Mouse (Mus musculus) forebrain, embryonic 13.5 days (tissue): ENCODE measurements around the gene Tspan6. TPM values are rescaled to one million over a fixed set of nuclear protein-coding genes. Genes with fewer than 3 reads are reported as not detected.

Experiments used
- ATAC-seq: fragments of 200-750 bp; cut with Nextera tagmentation; 2 replicates; pipeline ENCODE4 v1.8.0; 2017
- H3K27ac ChIP-seq: fragments of 300-500 bp; sonication (generic); 2 replicates; pipeline ENCODE4 v1.5.1; 2015; ENCODE audit warnings: inconsistent platforms, mild to moderate bottlenecking, moderate library complexity
- H3K27me3 ChIP-seq: fragments of 300-500 bp; sonication (generic); 2 replicates; pipeline ENCODE4 v1.6.1; 2015; ENCODE audit warnings: mild to moderate bottlenecking, inconsistent platforms
- H3K36me3 ChIP-seq: fragments of 300-500 bp; sonication (generic); 2 replicates; pipeline ENCODE4 v1.6.1; 2015; ENCODE audit warnings: mild to moderate bottlenecking, inconsistent platforms; ENCODE audit not compliant: poor library complexity, severe bottlenecking
- H3K4me1 ChIP-seq: fragments of 300-500 bp; sonication (generic); 2 replicates; pipeline ENCODE4 v1.6.1; 2015; ENCODE audit warnings: inconsistent platforms
- H3K4me2 ChIP-seq: fragments of 300-500 bp; sonication (generic); 2 replicates; pipeline ENCODE4 v1.6.1; 2015; ENCODE audit warnings: inconsistent platforms, mild to moderate bottlenecking, moderate library complexity
- H3K4me3 ChIP-seq: fragments of 300-500 bp; sonication (generic); 2 replicates; pipeline ENCODE4 v1.5.1; 2015; ENCODE audit warnings: mild to moderate bottlenecking, inconsistent platforms
- H3K9ac ChIP-seq: fragments of 300-500 bp; sonication (generic); 2 replicates; pipeline ENCODE4 v1.6.1; 2015; ENCODE audit warnings: mild to moderate bottlenecking, inconsistent platforms
- H3K9me3 ChIP-seq: fragments of 300-500 bp; sonication (generic); replicated peaks from 2 replicates; pipeline ENCODE4 v1.6.1; 2016; ENCODE audit warnings: inconsistent platforms
- WGBS: fragments of 180-500 bp; shearing (Covaris S2); methylation state at CpG from one replicate; pipeline ENCODE4 v1.1.7; 2015; 5-methylcytosine and 5-hydroxymethylcytosine counted together
- polyA plus RNA-seq: library from polyadenylated mRNA; unstranded; fragments of >200 nt; fragmentation: Nextera tagmentation; extraction: Ambion mirVana; gene quantifications from 2 replicates; pipeline ENCODE4 v1.2.1, GENCODE M21; 2015

The Tspan6 gene
- polyA plus RNA-seq, 1 experiment from 2014 or later = 229 TPM

GRCm38 (mm10) chrX:133887308-133887707 lies 10.9 kb downstream of the Tspan6 start:
- ATAC-seq = no peak
- Histone ChIP-seq H3K4me1 (no peaks in the 10 kb centered on the region), H3K27ac (no peak overlapping the region), H3K27me3 (no peaks in the 10 kb centered on the region), H3K4me2 (no peak overlapping the region), H3K9me3 (no peaks in the 10 kb centered on the region), H3K9ac (no peak overlapping the region), H3K36me3 (peaks cover 20% of the 10 kb centered on the region), H3K4me3 (no peak overlapping the region)
- 93% methylated on average over 3 of the region's 3 CpGs for WGBS

GRCm38 (mm10) chrX:133869743-133870142 lies 28.5 kb downstream of the Tspan6 start:
- no peak overlapping the region for H3K9ac ChIP-seq
- H3K27me3 ChIP-seq = no peaks in the 10 kb centered on the region
- H3K4me3 ChIP-seq = no peak overlapping the region
- WGBS = 95% methylated on average over 6 of the region's 6 CpGs
- H3K4me1 ChIP-seq = no peaks in the 10 kb centered on the region
- no peaks in the 10 kb centered on the region for H3K36me3 ChIP-seq
- H3K9me3 ChIP-seq = no peaks in the 10 kb centered on the region
- no peak for ATAC-seq
- no peak overlapping the region for H3K4me2 ChIP-seq
- no peak overlapping the region for H3K27ac ChIP-seq

- ATAC-seq = no peak
Observed at GRCm38 (mm10) chrX:133853637-133854036, 44.6 kb downstream of the Tspan6 start.

GRCm38 (mm10) chrX:133850680-133851079 lies 47.5 kb downstream of the Tspan6 start, which contains the start of gene Tnmd:
TSS of gene Tnmd (plus strand) at chrX:133850980.
- Histone ChIP-seq H3K27ac (no peak within 1 kb of the TSS), H3K9me3 (no peaks in the 10 kb centered on the region), H3K9ac (no peak within 1 kb of the TSS), H3K36me3 (no peaks in the 10 kb centered on the region), H3K4me2 (no peak within 1 kb of the TSS), H3K27me3 (no peaks in the 10 kb centered on the region), H3K4me1 (no peaks in the 10 kb centered on the region), H3K4me3 (no peak within 1 kb of the TSS)
- WGBS = 88% methylated on average over 5 of the region's 5 CpGs
- ATAC-seq = no peak

More at GRCm38 (mm10) chrX:133853637-133854036, 44.6 kb downstream of the Tspan6 start:
- WGBS = 95% methylated on average over 4 of the region's 4 CpGs
- Histone ChIP-seq H3K36me3 (no peaks in the 10 kb centered on the region), H3K4me1 (no peaks in the 10 kb centered on the region), H3K27ac (no peak overlapping the region), H3K9me3 (no peaks in the 10 kb centered on the region), H3K27me3 (no peaks in the 10 kb centered on the region; the same call in 1 of the 2 replicates), H3K4me3 (no peak overlapping the region), H3K9ac (no peak overlapping the region), H3K4me2 (no peak overlapping the region)

Other genes starting within 250 kb of the Tspan6 start
- gene Pcdh19, start 209.4 kb downstream of the Tspan6 start, polyA plus RNA-seq = 16.2 and 19.2 TPM in 2 replicates
- gene Tnmd, start 47.4 kb downstream of the Tspan6 start, polyA plus RNA-seq = 0.18 and 0.32 TPM in 2 replicates
- 0.21 and 0.32 TPM in 2 replicates for gene Srpx2, start 10.0 kb upstream of the Tspan6 start, polyA plus RNA-seq
- gene Sytl4, start 83.4 kb upstream of the Tspan6 start, polyA plus RNA-seq = 0.76 and 0.79 TPM in 2 replicates
- 59.8 and 68.3 TPM in 2 replicates for gene Cstf2, start 160.8 kb upstream of the Tspan6 start, polyA plus RNA-seq